ENCODE assay signal across 26 mouse cellular contexts in the genomic region with DNA sequence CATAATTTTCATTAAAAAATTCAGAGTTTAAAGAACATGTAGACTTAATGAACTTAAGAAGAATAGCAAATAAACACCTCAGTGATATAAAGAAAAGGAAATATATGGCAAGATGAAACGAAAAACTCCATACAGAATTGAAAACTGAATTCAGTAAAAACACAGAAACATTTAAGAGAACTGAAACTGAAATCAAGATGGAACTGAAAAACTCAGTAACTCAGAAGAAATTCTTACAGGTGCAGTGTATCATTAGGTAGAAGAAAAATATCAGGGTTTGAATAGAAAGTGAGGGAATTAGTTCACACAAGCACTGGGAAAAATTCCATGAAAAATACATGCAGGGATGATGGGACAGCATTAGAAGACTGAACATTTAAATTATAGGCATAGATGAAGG.
"Had no signal": no experiment of that assay in that cellular context is flagged by ENCODE, and none has a peak within 500 bp of the region (broad histone marks: within the 10 kb centered on the region; RNA-seq: fewer than 3 reads in every experiment).

No protein-coding gene starts in this region.

- ATAC-seq: forebrain, embryonic 13.5 days; forebrain, embryonic 14.5 days; forebrain, embryonic 15.5 days; forebrain, embryonic 16.5 days; forebrain, postnatal 0 days had no signal

- H3K4me3 ChIP-seq: embryonic facial prominence, embryonic 10.5 days; embryonic facial prominence, embryonic 12.5 days; embryonic facial prominence, embryonic 13.5 days; embryonic facial prominence, embryonic 15.5 days; erythroblast, embryonic 14.5 days; forebrain, embryonic 10.5 days; forebrain, embryonic 12.5 days; forebrain, embryonic 13.5 days; forebrain, embryonic 15.5 days; gastrocnemius, adult 2 months; heart, adult 2 months had no signal

- H3K27ac ChIP-seq: embryonic facial prominence, embryonic 10.5 days; embryonic facial prominence, embryonic 12.5 days; embryonic facial prominence, embryonic 13.5 days; embryonic facial prominence, embryonic 15.5 days; forebrain, embryonic 10.5 days; forebrain, embryonic 12.5 days; forebrain, embryonic 13.5 days; forebrain, embryonic 15.5 days; gastrocnemius, adult 2 months; heart, adult 2 months had no signal

- DNase-seq: cerebellum, adult 9-10 months; cerebellum, adult 9-11 months; cerebellum, postnatal 10 days; cerebellum, postnatal 14 days; cerebellum, postnatal 25 days; cerebellum, postnatal 36 days; embryo, embryonic 11 days; forebrain, postnatal 0 days; gastrocnemius, adult 2 months; gastrocnemius, postnatal 10 days; gastrocnemius, postnatal 14 days; gastrocnemius, postnatal 25 days; gastrocnemius, postnatal 36 days; heart, adult 18-20 months; heart, adult 2 months had no signal

- H3K4me1 ChIP-seq: embryonic facial prominence, embryonic 10.5 days; embryonic facial prominence, embryonic 12.5 days; embryonic facial prominence, embryonic 13.5 days; embryonic facial prominence, embryonic 15.5 days; forebrain, embryonic 10.5 days; forebrain, embryonic 12.5 days; forebrain, embryonic 13.5 days; forebrain, embryonic 15.5 days had no signal

- H3K9ac ChIP-seq: embryonic facial prominence, embryonic 12.5 days; embryonic facial prominence, embryonic 13.5 days; embryonic facial prominence, embryonic 15.5 days; forebrain, embryonic 12.5 days; forebrain, embryonic 13.5 days; forebrain, embryonic 15.5 days; forebrain, postnatal 0 days had no signal

- H3K27me3 ChIP-seq: embryonic facial prominence, embryonic 12.5 days; embryonic facial prominence, embryonic 13.5 days; forebrain, embryonic 12.5 days; forebrain, embryonic 13.5 days; forebrain, embryonic 15.5 days had no signal

- H3K9me3 ChIP-seq: embryonic facial prominence, embryonic 10.5 days; embryonic facial prominence, embryonic 12.5 days; embryonic facial prominence, embryonic 13.5 days; embryonic facial prominence, embryonic 15.5 days; forebrain, embryonic 10.5 days; forebrain, embryonic 12.5 days; forebrain, embryonic 13.5 days; forebrain, embryonic 15.5 days had no signal

- H3K36me3 ChIP-seq: embryonic facial prominence, embryonic 10.5 days; embryonic facial prominence, embryonic 12.5 days; embryonic facial prominence, embryonic 13.5 days; embryonic facial prominence, embryonic 15.5 days; forebrain, embryonic 10.5 days; forebrain, embryonic 12.5 days; forebrain, embryonic 15.5 days had no signal

- H3K4me2 ChIP-seq: embryonic facial prominence, embryonic 12.5 days; embryonic facial prominence, embryonic 13.5 days; embryonic facial prominence, embryonic 15.5 days; forebrain, embryonic 12.5 days; forebrain, embryonic 13.5 days; forebrain, embryonic 15.5 days had no signal
